Mouse (Mus musculus) limb, embryonic 11.5 days (tissue): ENCODE measurements around the gene Gm28539. TPM values are rescaled to one million over a fixed set of nuclear protein-coding genes. Genes with fewer than 3 reads are reported as not detected.

Experiments
- ATAC-seq: fragments of 200-750 bp; cut with Nextera tagmentation; 2 replicates; pipeline ENCODE4 v1.8.0; 2017; ENCODE audit warnings: low read depth; ENCODE audit not compliant: insufficient number of reproducible peaks, low FRiP score, low TSS enrichment
- DNase-seq: peaks from one replicate; pipeline ENCODE4 v3.0.0-alpha.2; 2015; ENCODE audit warnings: low spot score
- H3K27ac ChIP-seq: fragments of 300-500 bp; sonication (generic); replicated peaks from 2 replicates; pipeline ENCODE4 v1.5.1; 2014; ENCODE audit warnings: low read depth, mild to moderate bottlenecking, low read length
- H3K27me3 ChIP-seq: fragments of 300-500 bp; sonication (generic); 2 replicates; pipeline ENCODE4 v1.6.1; 2014; ENCODE audit warnings: mild to moderate bottlenecking, low read length, mixed read lengths; ENCODE audit not compliant: control insufficient read depth, insufficient read depth
- H3K36me3 ChIP-seq: fragments of 300-500 bp; sonication (generic); 2 replicates; pipeline ENCODE4 v1.6.1; 2014; ENCODE audit warnings: mild to moderate bottlenecking, low read length, moderate library complexity, mixed read lengths; ENCODE audit not compliant: control insufficient read depth, insufficient read depth
- H3K4me1 ChIP-seq: fragments of 300-500 bp; sonication (generic); 2 replicates; pipeline ENCODE4 v1.6.1; 2014; ENCODE audit warnings: low read length, mixed read lengths; ENCODE audit not compliant: control insufficient read depth, insufficient read depth
- H3K4me2 ChIP-seq: fragments of 300-500 bp; sonication (generic); 2 replicates; pipeline ENCODE4 v1.6.1; 2014; ENCODE audit warnings: low read depth, mild to moderate bottlenecking, moderate library complexity; ENCODE audit not compliant: severe bottlenecking
- H3K4me3 ChIP-seq: fragments of 300-500 bp; sonication (generic); 2 replicates; pipeline ENCODE4 v1.5.1; 2014; ENCODE audit warnings: low read depth, low read length
- H3K9ac ChIP-seq: fragments of 300-500 bp; sonication (generic); 2 replicates; pipeline ENCODE4 v1.6.1; 2014; ENCODE audit warnings: mild to moderate bottlenecking, low read length
- H3K9me3 ChIP-seq: fragments of 300-500 bp; sonication (generic); 2 replicates; pipeline ENCODE4 v1.6.1; 2016; ENCODE audit warnings: low read length; ENCODE audit not compliant: control insufficient read depth
- WGBS: fragments of 180-500 bp; shearing (Covaris S2); extraction: QIAGEN DNeasy Blood & Tissue Kit; methylation state at CpG from one replicate; pipeline ENCODE4 v1.1.7; 2014; 5-methylcytosine and 5-hydroxymethylcytosine counted together
- polyA plus RNA-seq: library from polyadenylated mRNA; unstranded; fragments of >200 nt; fragmentation: Nextera tagmentation; extraction: Ambion mirVana; gene quantifications from 2 replicates; pipeline ENCODE4 v1.2.1, GENCODE M21; 2014

Gm28539 gene
- polyA plus RNA-seq, 1 experiment from 2014 or later: not detected

DNA sequence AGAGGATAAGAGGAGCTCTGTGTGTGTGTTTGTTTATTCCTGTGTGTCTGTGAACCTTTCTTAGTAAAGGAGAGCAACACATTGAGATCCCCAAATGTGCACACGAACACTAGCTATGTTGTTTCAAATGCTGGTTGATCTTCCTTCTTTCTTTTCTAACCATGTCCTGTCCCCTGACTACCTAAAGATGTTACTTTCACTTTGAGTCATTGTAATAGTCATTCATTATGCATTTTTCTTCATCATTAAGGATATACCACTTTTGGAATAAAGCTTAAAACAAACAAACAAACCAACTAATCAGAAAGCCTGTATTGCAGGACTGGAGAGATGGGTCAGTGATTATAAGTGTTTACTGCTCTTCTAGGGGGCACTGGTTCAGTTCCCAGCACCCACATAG lies 69.3 kb downstream of the Gm28539 start:
- Histone ChIP-seq H3K4me2 (no peak overlapping the region), H3K27me3 (no peaks in the 10 kb centered on the region), H3K36me3 (peaks cover 3% of the 10 kb centered on the region; the same call in 1 of the 2 replicates), H3K4me1 (no peaks in the 10 kb centered on the region), H3K9me3 (no peaks in the 10 kb centered on the region), H3K9ac (no peak overlapping the region), H3K4me3 (no peak overlapping the region), H3K27ac (no peak overlapping the region)
- DNase-seq (no peak), ATAC-seq (no peak)
- 84% methylated on average over 1 of the region's 1 CpGs for WGBS

DNA sequence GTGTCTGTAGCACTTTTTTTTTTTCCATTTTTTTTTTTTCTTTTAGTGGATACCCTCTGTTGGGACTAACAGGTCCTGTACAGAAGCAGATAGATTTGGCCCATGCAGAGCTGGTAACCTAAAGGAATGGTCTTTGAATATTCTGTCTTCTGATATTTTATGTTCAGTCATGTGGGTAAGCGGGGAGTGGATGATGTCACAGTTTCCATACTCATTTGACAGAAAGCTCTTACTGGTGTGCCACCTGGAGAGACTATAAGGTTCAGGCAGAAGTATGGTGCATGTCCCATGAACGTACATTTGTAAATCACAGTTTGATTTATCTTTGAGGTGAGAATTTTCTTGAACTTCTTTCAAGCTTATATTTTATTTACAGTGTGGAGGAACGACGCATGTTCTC lies 79.7 kb downstream of the Gm28539 start:
- H3K9me3 ChIP-seq: no peaks in the 10 kb centered on the region
- WGBS: 94% methylated on average over 4 of the region's 4 CpGs

DNA sequence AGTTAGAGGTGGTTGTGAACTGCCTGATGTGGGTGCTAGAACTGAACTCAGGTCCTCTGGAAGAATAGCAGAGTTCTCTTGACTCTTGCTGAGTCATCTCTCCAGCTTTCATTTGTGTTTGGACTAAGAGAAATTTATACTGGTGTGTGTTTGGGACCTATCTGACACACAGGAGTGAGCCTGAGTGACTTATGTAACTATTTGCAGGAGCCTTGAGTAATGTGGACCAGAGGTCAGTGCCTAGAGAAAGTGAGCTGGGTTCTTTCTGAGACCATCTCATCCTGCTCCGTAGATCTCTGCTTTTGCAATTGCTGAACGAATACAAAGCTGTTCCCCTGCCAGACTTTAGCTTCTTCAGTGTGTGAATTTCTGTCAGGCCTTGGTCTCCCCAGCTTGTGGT lies 85.4 kb downstream of the Gm28539 start:
- Histone ChIP-seq H3K27ac (no peak overlapping the region), H3K9ac (no peak overlapping the region), H3K27me3 (no peaks in the 10 kb centered on the region), H3K4me3 (no peak overlapping the region), H3K4me2 (no peak overlapping the region), H3K9me3 (no peaks in the 10 kb centered on the region), H3K4me1 (no peaks in the 10 kb centered on the region), H3K36me3 (peaks cover 18% of the 10 kb centered on the region)
- WGBS: 90% methylated on average over 2 of the region's 2 CpGs
- no peak for DNase-seq
- no peak for ATAC-seq

More for the DNA sequence above, 79.7 kb downstream of the Gm28539 start:
- H3K9ac ChIP-seq: no peak overlapping the region
- H3K36me3 ChIP-seq: peaks cover 10% of the 10 kb centered on the region
- H3K4me1 ChIP-seq: no peaks in the 10 kb centered on the region
- ATAC-seq (no peak), DNase-seq (no peak)
- no peak overlapping the region for H3K27ac ChIP-seq
- H3K27me3 ChIP-seq: no peaks in the 10 kb centered on the region
- H3K4me3 ChIP-seq: no peak overlapping the region
- no peak overlapping the region for H3K4me2 ChIP-seq

DNA sequence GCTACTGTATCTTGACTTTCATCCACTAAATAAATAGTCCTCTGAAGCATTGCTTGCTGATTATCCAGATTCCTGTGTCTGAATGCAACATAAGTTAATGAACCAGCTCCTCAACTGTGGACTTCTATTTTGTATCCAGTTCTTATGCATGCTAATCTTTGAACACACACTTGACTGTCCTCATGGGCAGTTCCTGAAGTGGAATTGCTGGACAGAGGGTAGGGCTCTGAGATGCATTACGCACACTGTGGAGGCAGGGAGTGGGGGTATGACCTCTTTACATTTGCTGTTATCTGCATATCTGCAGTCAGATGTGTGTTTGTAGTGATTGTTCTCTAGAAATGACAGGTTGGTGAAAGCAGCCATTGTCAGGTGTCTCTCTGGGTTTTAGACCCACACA lies 91.6 kb downstream of the Gm28539 start:
- H3K36me3 ChIP-seq: peaks cover 11% of the 10 kb centered on the region
- H3K4me2 ChIP-seq: no peak overlapping the region
- H3K27ac ChIP-seq: no peak overlapping the region
- 97% methylated on average over 1 of the region's 1 CpGs for WGBS
- H3K4me3 ChIP-seq: no peak overlapping the region
- H3K9ac ChIP-seq: no peak overlapping the region
- DNase-seq: no peak
- no peaks in the 10 kb centered on the region for H3K9me3 ChIP-seq
- no peaks in the 10 kb centered on the region for H3K27me3 ChIP-seq
- no peak for ATAC-seq
- H3K4me1 ChIP-seq: no peaks in the 10 kb centered on the region

DNA sequence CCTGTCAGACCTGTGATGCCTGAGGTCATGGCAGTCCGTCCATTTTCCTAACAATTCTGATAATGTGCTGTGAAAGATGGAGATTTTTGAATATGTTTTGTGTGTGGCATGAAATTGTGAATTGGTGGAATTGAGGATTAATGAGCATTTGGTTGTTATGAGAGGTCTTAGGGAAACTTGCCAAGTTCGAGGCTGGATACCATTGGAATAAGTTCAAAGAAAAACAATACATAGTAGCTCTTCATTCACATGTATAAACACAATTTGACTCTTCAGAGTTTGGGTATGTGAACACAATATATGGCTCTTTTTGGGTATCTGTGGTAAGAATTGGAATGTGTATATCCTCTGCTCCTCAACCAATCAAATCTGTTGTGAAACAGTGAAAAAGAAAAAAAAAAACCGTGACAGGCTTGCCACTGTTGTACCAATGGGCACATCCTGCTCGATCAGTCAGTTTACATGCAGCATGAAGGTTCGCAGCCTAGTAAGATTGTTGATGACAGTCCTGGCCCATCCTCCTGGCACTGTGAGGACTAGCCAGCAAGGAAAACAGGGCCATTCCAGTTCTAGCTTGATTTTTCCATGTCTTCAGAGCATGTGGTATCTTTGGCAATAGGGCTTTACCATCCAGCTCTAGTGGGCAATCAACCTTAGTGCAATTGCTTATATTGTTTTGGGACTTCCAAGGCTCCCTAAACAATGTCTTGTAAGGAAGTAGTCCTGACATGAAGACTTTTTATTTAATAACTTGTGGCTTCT lies 102.1 kb downstream of the Gm28539 start:
- 88% methylated on average over 5 of the region's 5 CpGs for WGBS
- no peak overlapping the region for H3K4me3 ChIP-seq
- DNase-seq: no peak
- no peak overlapping the region for H3K4me2 ChIP-seq
- no peaks in the 10 kb centered on the region for H3K27me3 ChIP-seq
- peaks cover 10% of the 10 kb centered on the region for H3K36me3 ChIP-seq
- no peaks in the 10 kb centered on the region for H3K4me1 ChIP-seq
- H3K9me3 ChIP-seq: no peaks in the 10 kb centered on the region
- ATAC-seq: no peak
- H3K27ac ChIP-seq: no peak overlapping the region
- no peak overlapping the region for H3K9ac ChIP-seq

DNA sequence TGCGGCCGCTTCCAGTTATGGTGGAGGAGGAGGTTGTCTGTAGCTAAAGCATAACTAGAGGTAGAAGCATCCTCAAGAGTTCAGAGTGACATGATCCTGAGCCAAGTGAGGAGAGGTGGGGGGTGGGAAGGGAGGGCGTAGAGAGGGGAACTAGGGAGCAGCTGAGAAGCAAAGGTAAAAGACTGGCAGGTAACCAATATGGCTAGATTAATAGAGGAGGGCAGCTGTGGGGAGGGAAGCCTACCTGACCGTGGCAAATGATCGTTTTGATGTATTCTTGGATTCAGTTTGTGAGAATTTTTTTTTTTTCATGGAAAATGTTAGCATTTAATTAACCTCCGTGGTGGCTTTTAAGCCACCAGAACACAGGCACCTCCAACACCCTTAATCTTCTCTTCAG lies 107.5 kb downstream of the Gm28539 start:
- no peak for ATAC-seq

DNA sequence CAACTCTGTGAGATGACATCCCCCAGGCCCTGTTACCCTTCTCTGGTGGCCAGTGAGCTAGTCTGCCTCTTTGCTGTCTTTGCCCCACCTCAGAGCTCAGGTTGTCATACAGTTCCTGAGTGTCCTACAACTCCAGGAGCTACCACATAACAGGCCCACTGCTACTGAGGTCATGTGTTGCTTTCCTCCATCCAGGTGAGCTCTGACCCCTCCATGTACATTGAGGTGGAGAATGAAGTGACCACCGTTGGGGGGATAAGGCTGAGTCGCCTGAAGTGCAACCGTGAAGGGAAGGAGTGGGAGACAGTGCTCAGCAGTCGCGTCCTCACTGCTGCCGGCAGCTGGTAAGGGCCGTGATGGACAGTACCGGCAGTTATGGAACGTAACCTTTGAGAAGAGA lies 112.6 kb downstream of the Gm28539 start:
- no peak for ATAC-seq
- no peak overlapping the region for H3K9ac ChIP-seq
- no peak overlapping the region for H3K27ac ChIP-seq
- H3K27me3 ChIP-seq: no peaks in the 10 kb centered on the region
- H3K36me3 ChIP-seq: peaks cover 23% of the 10 kb centered on the region
- H3K9me3 ChIP-seq: no peaks in the 10 kb centered on the region
- DNase-seq: no peak
- H3K4me3 ChIP-seq: no peak overlapping the region
- H3K4me2 ChIP-seq: no peak overlapping the region
- H3K4me1 ChIP-seq: no peaks in the 10 kb centered on the region
- WGBS: 98% methylated on average over 9 of the region's 9 CpGs

More for the DNA sequence above, 107.5 kb downstream of the Gm28539 start:
- H3K4me3 ChIP-seq: no peak overlapping the region
- H3K27me3 ChIP-seq: no peaks in the 10 kb centered on the region
- H3K9ac ChIP-seq: no peak overlapping the region
- H3K4me1 ChIP-seq: no peaks in the 10 kb centered on the region
- WGBS: 93% methylated on average over 6 of the region's 6 CpGs
- H3K27ac ChIP-seq: no peak overlapping the region
- H3K4me2 ChIP-seq: no peak overlapping the region
- H3K9me3 ChIP-seq: no peaks in the 10 kb centered on the region
- peaks cover 16% of the 10 kb centered on the region for H3K36me3 ChIP-seq
- no peak for DNase-seq

DNA sequence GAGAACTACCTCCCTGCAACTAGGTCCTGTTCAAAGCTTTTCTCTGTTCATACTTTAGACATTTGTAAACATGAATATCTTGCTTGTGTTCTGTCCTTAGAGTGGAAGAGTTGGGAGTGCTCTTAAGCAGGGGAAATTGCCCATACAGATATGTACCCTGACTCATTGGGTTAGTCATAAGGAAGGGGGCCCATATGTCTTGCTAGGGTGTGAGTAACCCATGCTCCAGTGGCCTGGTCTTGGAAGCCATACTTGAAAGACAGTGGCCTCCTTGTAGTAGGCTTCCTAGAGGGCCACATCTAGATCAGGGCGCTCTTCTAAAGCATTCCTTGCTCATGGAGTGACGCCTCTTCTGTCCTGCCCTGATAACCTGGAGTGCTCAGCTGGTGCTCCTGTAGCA lies 114.0 kb downstream of the Gm28539 start:
- H3K4me1 ChIP-seq: no peaks in the 10 kb centered on the region
- H3K4me3 ChIP-seq: no peak overlapping the region
- peaks cover 23% of the 10 kb centered on the region for H3K36me3 ChIP-seq
- no peak overlapping the region for H3K9ac ChIP-seq
- ATAC-seq (no peak), DNase-seq (no peak)
- no peaks in the 10 kb centered on the region for H3K9me3 ChIP-seq
- H3K27me3 ChIP-seq: no peaks in the 10 kb centered on the region
- no peak overlapping the region for H3K27ac ChIP-seq
- no peak overlapping the region for H3K4me2 ChIP-seq
- WGBS: 96% methylated on average over 2 of the region's 2 CpGs

DNA sequence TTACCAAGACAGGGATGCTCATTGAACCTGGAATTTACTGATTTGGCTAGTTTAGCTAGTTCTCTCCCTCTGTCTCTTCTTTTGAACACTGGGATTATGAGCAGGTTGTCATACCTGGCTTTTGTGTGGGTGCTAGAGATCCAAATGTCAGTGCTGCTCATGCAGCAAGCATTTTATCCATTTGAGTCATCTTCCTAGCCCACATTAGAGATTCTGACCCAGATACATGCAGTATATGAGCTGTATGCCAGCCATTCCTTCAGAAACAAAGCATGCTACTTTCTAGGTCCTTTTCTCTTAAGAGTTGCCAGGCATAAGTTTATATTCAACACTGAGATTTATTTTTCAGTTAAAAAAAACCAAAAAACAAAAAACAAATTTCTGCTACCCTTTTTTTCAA lies 116.4 kb downstream of the Gm28539 start:
- Histone ChIP-seq H3K36me3 (peaks cover 25% of the 10 kb centered on the region; the same call in 1 of the 2 replicates), H3K4me3 (no peak overlapping the region), H3K4me2 (no peak overlapping the region), H3K9ac (no peak overlapping the region), H3K4me1 (no peaks in the 10 kb centered on the region), H3K9me3 (no peaks in the 10 kb centered on the region), H3K27me3 (no peaks in the 10 kb centered on the region), H3K27ac (no peak overlapping the region)
- no peak for DNase-seq
- ATAC-seq: no peak
